Mouse (Mus musculus) liver, embryonic 11.5 days (tissue): ENCODE data around the gene Specc1. TPM values are rescaled to one million over a fixed set of nuclear protein-coding genes. Genes with fewer than 3 reads are reported as not detected.

ENCODE experiments used
- ATAC-seq: fragments of 200-750 bp; cut with Nextera tagmentation; replicated peaks from 2 replicates; pipeline ENCODE4 v1.8.0; 2017; ENCODE audit warnings: moderate number of reproducible peaks, mild to moderate bottlenecking, moderate TSS enrichment, moderate library complexity; ENCODE audit not compliant: low FRiP score
- DNase-seq: peaks from one replicate; pipeline ENCODE4 v3.0.0-alpha.2; 2017; ENCODE audit warnings: low spot score
- H3K27ac ChIP-seq: fragments of 300-500 bp; sonication (generic); 2 replicates; pipeline ENCODE4 v1.5.1; 2014; ENCODE audit warnings: mild to moderate bottlenecking, low read depth, low read length, control low read depth
- H3K27me3 ChIP-seq: fragments of 300-500 bp; sonication (generic); replicated peaks from 2 replicates; pipeline ENCODE4 v1.6.1; 2014; ENCODE audit warnings: low read length, mixed read lengths; ENCODE audit not compliant: control insufficient read depth, insufficient read depth
- H3K36me3 ChIP-seq: fragments of 300-500 bp; sonication (generic); 2 replicates; pipeline ENCODE4 v1.6.1; 2014; ENCODE audit warnings: mild to moderate bottlenecking, low read length, moderate library complexity, mixed read lengths; ENCODE audit not compliant: control insufficient read depth, insufficient read depth
- H3K4me1 ChIP-seq: fragments of 300-500 bp; sonication (generic); replicated peaks from 2 replicates; pipeline ENCODE4 v1.6.1; 2014; ENCODE audit warnings: low read length, mixed read lengths; ENCODE audit not compliant: control insufficient read depth, insufficient read depth
- H3K4me2 ChIP-seq: fragments of 300-500 bp; sonication (generic); 2 replicates; pipeline ENCODE4 v1.6.1; 2014; ENCODE audit warnings: mild to moderate bottlenecking, control low read depth, moderate library complexity
- H3K4me3 ChIP-seq: fragments of 300-500 bp; sonication (generic); 2 replicates; pipeline ENCODE4 v1.5.1; 2014; ENCODE audit warnings: low read depth, low read length, control low read depth
- H3K9ac ChIP-seq: fragments of 300-500 bp; sonication (generic); 2 replicates; pipeline ENCODE4 v1.6.1; 2014; ENCODE audit warnings: low read depth, low read length, control low read depth
- H3K9me3 ChIP-seq: fragments of 300-500 bp; sonication (generic); 2 replicates; pipeline ENCODE4 v1.6.1; 2016; ENCODE audit warnings: low read length, inconsistent platforms, mixed read lengths; ENCODE audit not compliant: control insufficient read depth
- WGBS: fragments of 180-500 bp; shearing (Covaris S2); extraction: QIAGEN DNeasy Blood & Tissue Kit; methylation state at CpG from one replicate; pipeline ENCODE4 v1.1.7; 2014; 5-methylcytosine and 5-hydroxymethylcytosine counted together
- polyA plus RNA-seq: library from polyadenylated mRNA; unstranded; fragments of >200 nt; fragmentation: Nextera tagmentation; extraction: Ambion mirVana; gene quantifications from 2 replicates; pipeline ENCODE4 v1.2.1, GENCODE M21; 2014

The Specc1 gene
- polyA plus RNA-seq, 1 experiment from 2014 or later, result 23.6 TPM

GRCm38 (mm10) chr11:62088651-62089050, 132.1 kb downstream of the Specc1 start:
- ATAC-seq, result no peak
- Histone ChIP-seq H3K4me2 (no peak overlapping the region), H3K4me3 (no peak overlapping the region), H3K27ac (no peak overlapping the region), H3K9me3 (no peaks in the 10 kb centered on the region), H3K36me3 (no peaks in the 10 kb centered on the region), H3K27me3 (no peaks in the 10 kb centered on the region), H3K4me1 (peaks cover 4% of the 10 kb centered on the region; the same call in 1 of the 2 replicates), H3K9ac (no peak overlapping the region)
- WGBS, result 81% methylated on average over 3 of the region's 3 CpGs
- DNase-seq, result no peak

GRCm38 (mm10) chr11:62090321-62090720, 133.8 kb downstream of the Specc1 start:
- WGBS, result 74% methylated on average over 6 of the region's 6 CpGs
- H3K9ac ChIP-seq, result no peak overlapping the region

GRCm38 (mm10) chr11:62103380-62103911, 146.9 kb downstream of the Specc1 start:
- no peaks in the 10 kb centered on the region for H3K27me3 ChIP-seq
- 23% methylated on average over 3 of the region's 3 CpGs for WGBS
- H3K4me2 ChIP-seq, result no peak overlapping the region; the same call in 1 of the 2 replicates
- H3K4me1 ChIP-seq, result peaks cover 16% of the 10 kb centered on the region
- no peak overlapping the region; the same call in 1 of the 2 replicates for H3K27ac ChIP-seq
- ATAC-seq (peak; percentile 68; the same call in 1 of the 2 replicates), DNase-seq (no peak)
- no peak overlapping the region for H3K4me3 ChIP-seq
- H3K9me3 ChIP-seq, result no peaks in the 10 kb centered on the region
- H3K36me3 ChIP-seq, result no peaks in the 10 kb centered on the region
- no peak overlapping the region for H3K9ac ChIP-seq

More at GRCm38 (mm10) chr11:62090321-62090720, 133.8 kb downstream of the Specc1 start:
- H3K9me3 ChIP-seq, result no peaks in the 10 kb centered on the region
- no peak overlapping the region for H3K4me2 ChIP-seq
- DNase-seq (no peak), ATAC-seq (no peak)
- no peaks in the 10 kb centered on the region for H3K27me3 ChIP-seq
- H3K27ac ChIP-seq, result no peak overlapping the region
- H3K4me3 ChIP-seq, result no peak overlapping the region
- peaks cover 6% of the 10 kb centered on the region; the same call in 1 of the 2 replicates for H3K4me1 ChIP-seq
- H3K36me3 ChIP-seq, result no peaks in the 10 kb centered on the region

DNA sequence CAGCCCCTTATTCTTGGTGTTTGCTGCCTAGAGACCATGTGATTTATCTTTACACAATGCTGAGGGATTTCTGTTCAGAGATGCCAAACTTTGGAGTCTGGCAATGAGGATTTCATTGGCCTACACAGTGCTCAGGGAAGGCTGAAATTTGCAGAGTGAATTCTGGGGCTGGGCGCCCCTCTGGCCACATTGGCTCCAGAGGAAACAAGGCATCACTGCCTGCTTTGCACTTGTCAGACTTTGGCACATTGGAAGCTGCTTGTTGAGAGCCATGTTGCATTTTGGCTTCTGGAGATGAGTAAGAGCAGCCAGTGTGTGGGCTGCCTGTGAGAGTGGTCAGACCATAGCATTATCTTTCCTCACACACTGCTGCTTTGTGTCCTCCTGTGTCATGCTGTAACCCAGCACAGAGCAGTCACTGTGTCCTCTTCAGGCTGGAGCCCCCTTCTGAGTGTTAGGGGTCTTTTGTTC, 149.9 kb downstream of the Specc1 start:
- H3K4me3 ChIP-seq, result no peak overlapping the region
- 0 out of 2 replicates have a peak overlapping the region, but pooled peaks have one; percentile 13 for H3K27ac ChIP-seq
- no peaks in the 10 kb centered on the region for H3K27me3 ChIP-seq
- DNase-seq (no peak), ATAC-seq (no peak)
- no peaks in the 10 kb centered on the region for H3K36me3 ChIP-seq
- H3K4me1 ChIP-seq, result peaks cover 16% of the 10 kb centered on the region
- H3K9ac ChIP-seq, result no peak overlapping the region
- no peak overlapping the region for H3K4me2 ChIP-seq
- no peaks in the 10 kb centered on the region for H3K9me3 ChIP-seq
- 82% methylated on average over 1 of the region's 1 CpGs for WGBS

GRCm38 (mm10) chr11:62107272-62107836, 150.8 kb downstream of the Specc1 start:
- DNase-seq (no peak), ATAC-seq (no peak)
- WGBS, result 91% methylated on average over 2 of the region's 2 CpGs
- H3K9ac ChIP-seq, result no peak overlapping the region
- H3K4me1 ChIP-seq, result peaks cover 16% of the 10 kb centered on the region
- H3K36me3 ChIP-seq, result no peaks in the 10 kb centered on the region
- no peaks in the 10 kb centered on the region for H3K9me3 ChIP-seq
- H3K4me3 ChIP-seq, result no peak overlapping the region
- no peak overlapping the region for H3K27ac ChIP-seq
- no peaks in the 10 kb centered on the region for H3K27me3 ChIP-seq
- H3K4me2 ChIP-seq, result no peak overlapping the region

DNA sequence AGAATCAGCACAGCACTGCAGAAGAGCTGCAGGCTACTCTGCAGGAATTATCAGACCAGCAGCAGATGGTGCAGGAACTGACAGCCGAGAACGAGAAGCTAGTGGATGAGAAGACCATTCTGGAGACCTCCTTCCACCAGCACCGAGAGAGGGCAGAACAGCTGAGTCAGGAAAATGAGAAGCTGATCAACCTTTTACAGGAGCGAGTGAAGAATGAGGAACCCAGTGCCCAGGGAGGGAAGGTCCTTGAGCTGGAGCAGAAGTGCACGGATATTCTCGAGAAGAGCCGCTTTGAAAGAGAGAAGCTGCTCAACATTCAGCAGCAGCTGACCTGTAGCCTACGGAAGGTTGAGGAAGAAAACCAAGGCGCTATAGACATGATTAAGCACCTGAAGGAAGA, 162.0 kb downstream of the Specc1 start:
- DNase-seq (no peak), ATAC-seq (no peak)
- no peak overlapping the region for H3K4me3 ChIP-seq
- H3K27me3 ChIP-seq, result no peaks in the 10 kb centered on the region
- H3K4me2 ChIP-seq, result no peak overlapping the region
- no peaks in the 10 kb centered on the region for H3K36me3 ChIP-seq
- WGBS, result 75% methylated on average over 9 of the region's 9 CpGs
- no peaks in the 10 kb centered on the region for H3K4me1 ChIP-seq
- no peak overlapping the region for H3K27ac ChIP-seq
- no peaks in the 10 kb centered on the region for H3K9me3 ChIP-seq
- no peak overlapping the region for H3K9ac ChIP-seq

DNA sequence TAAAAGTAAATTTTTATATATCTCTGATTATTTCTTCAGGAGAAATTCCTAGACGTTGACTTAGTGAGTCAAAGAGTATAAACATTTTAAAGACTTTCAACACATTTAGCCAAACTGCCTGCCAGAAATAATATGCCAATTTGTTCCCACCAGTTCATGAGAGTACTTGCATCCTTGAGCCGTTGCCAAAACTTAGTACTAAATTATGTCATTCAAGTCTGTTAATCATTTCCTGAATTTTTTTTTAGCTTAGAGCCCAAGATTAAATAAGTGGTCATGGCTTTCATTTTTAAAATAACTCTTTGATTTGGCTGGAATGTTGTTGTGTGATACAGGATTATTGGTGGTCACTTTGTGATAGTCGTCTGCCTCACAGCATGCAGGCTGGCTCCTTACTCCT, 163.3 kb downstream of the Specc1 start:
- no peak overlapping the region for H3K27ac ChIP-seq
- no peak overlapping the region for H3K9ac ChIP-seq
- ATAC-seq (no peak), DNase-seq (no peak)
- H3K4me2 ChIP-seq, result no peak overlapping the region
- WGBS, result 77% methylated on average over 3 of the region's 3 CpGs
- H3K4me3 ChIP-seq, result no peak overlapping the region
- no peaks in the 10 kb centered on the region for H3K4me1 ChIP-seq
- H3K9me3 ChIP-seq, result no peaks in the 10 kb centered on the region
- H3K27me3 ChIP-seq, result no peaks in the 10 kb centered on the region
- no peaks in the 10 kb centered on the region for H3K36me3 ChIP-seq

DNA sequence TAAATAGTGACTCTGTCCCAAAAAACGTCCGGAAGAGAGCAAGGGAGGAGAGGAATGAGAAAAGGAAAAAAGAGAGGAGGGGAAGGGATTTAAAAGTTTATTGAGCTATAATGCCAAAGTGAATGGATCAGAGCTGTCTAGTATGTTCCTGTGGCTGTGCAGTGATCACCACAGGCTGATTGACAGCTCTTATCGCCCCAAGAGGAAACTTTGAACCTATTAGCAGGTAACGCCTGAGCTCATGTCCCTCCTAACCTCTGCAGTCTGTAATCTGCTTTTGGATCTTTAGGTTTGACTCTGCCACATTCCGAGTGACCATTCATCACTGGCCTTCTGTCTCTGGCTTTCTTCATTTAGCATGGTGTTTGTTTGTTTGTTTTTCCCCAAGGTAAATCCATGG, 164.8 kb downstream of the Specc1 start:
- DNase-seq, result no peak
- Histone ChIP-seq H3K36me3 (no peaks in the 10 kb centered on the region), H3K9ac (no peak overlapping the region), H3K4me1 (no peaks in the 10 kb centered on the region), H3K27me3 (no peaks in the 10 kb centered on the region), H3K9me3 (no peaks in the 10 kb centered on the region), H3K4me3 (no peak overlapping the region), H3K27ac (no peak overlapping the region), H3K4me2 (no peak overlapping the region)
- WGBS, result 73% methylated on average over 5 of the region's 5 CpGs
- ATAC-seq, result no peak

DNA sequence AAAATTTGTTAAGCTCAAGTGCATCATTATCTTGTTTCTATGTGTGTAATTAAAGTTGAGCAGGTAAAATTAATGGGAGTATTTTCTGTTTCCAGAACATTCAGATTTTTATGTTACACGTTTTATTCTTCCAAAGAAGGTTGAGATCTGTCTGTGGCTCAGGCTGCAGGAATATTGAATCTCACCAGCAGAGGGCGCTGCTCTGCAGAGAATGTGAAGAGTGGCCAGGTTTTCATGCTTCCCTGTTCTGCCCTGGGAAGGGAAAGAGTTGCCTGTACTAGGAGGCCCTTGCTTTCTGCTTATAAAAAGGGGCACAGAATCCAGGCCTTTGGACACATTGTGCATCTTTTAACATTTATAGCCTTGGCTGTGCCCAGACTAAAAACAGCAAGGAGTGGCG, 171.1 kb downstream of the Specc1 start:
- H3K9me3 ChIP-seq, result no peaks in the 10 kb centered on the region
- no peak overlapping the region for H3K9ac ChIP-seq
- peak; percentile 75 for DNase-seq
- no peaks in the 10 kb centered on the region for H3K4me1 ChIP-seq
- 38% methylated on average over 3 of the region's 3 CpGs for WGBS
- no peaks in the 10 kb centered on the region; the same call in none of the 2 replicates for H3K36me3 ChIP-seq
- no peak overlapping the region for H3K4me3 ChIP-seq
- no peak overlapping the region for H3K27ac ChIP-seq
- ATAC-seq, result no peak
- no peaks in the 10 kb centered on the region for H3K27me3 ChIP-seq
- no peak overlapping the region for H3K4me2 ChIP-seq
